Mouse (Mus musculus) embryonic facial prominence, embryonic 10.5 days (tissue): ENCODE results near the gene F830045P16Rik. TPM values are rescaled to one million over a fixed set of nuclear protein-coding genes. Genes with fewer than 3 reads are reported as not detected.

ENCODE experiments used
- DNase-seq: peaks from one replicate; pipeline ENCODE4 v3.0.0-alpha.2; 2017; ENCODE audit warnings: low spot score
- H3K27ac ChIP-seq: fragments of 300-500 bp; sonication (generic); replicated peaks from 2 replicates; pipeline ENCODE4 v1.5.1; 2016; ENCODE audit warnings: mild to moderate bottlenecking
- H3K27me3 ChIP-seq: fragments of 300-500 bp; sonication (generic); replicated peaks from 2 replicates; pipeline ENCODE4 v1.6.1; 2016; ENCODE audit warnings: low read depth, mild to moderate bottlenecking; ENCODE audit not compliant: poor library complexity, severe bottlenecking
- H3K36me3 ChIP-seq: fragments of 300-500 bp; sonication (generic); replicated peaks from 2 replicates; pipeline ENCODE4 v1.6.1; 2016; ENCODE audit warnings: mild to moderate bottlenecking, moderate library complexity
- H3K4me1 ChIP-seq: fragments of 300-500 bp; sonication (generic); 2 replicates; pipeline ENCODE4 v1.6.1; 2016
- H3K4me3 ChIP-seq: fragments of 300-500 bp; sonication (generic); 2 replicates; pipeline ENCODE4 v1.5.1; 2016; ENCODE audit warnings: mild to moderate bottlenecking, moderate library complexity
- H3K9me3 ChIP-seq: fragments of 300-500 bp; sonication (generic); 2 replicates; pipeline ENCODE4 v1.6.1; 2016; ENCODE audit warnings: mild to moderate bottlenecking
- WGBS: fragments of 180-500 bp; shearing (Covaris S2); methylation state at CpG from one replicate; pipeline ENCODE4 v1.1.7; 2016; 5-methylcytosine and 5-hydroxymethylcytosine counted together
- polyA plus RNA-seq: library from polyadenylated mRNA; unstranded; fragments of >200 nt; fragmentation: Nextera tagmentation; extraction: Ambion mirVana; gene quantifications from 2 replicates; pipeline ENCODE4 v1.2.1, GENCODE M21; 2016

Gene F830045P16Rik
- polyA plus RNA-seq, result not detected in 2 replicates

DNA sequence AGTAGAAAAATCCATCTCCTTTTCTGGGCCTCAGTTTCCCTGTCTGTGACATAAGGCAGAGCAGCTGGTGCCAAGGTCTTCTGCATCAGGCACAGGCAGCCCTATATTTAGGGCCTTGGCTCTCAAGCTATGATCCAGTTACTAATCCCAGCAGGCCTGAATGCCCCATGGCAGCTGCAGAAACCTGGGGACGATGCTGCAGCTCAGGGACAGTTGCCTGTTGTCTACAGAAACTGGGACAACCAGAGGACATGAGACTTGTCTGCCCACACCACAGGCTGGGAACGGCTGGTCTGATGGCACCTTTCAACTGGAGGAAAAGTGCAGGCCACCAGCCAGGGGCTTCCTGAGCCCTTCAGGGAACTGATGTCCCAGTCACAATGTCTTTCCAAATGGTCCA is at the start of gene F830045P16Rik:
F830045P16Rik (minus strand) TSS at position 226 of the 400 bp plus-strand sequence.
- Histone ChIP-seq H3K36me3 (no peaks in the 10 kb centered on the region), H3K27me3 (no peaks in the 10 kb centered on the region), H3K27ac (peak within 1 kb of the TSS; percentile 59; the same call in 1 of the 2 replicates), H3K4me3 (no peak within 1 kb of the TSS), H3K9me3 (no peaks in the 10 kb centered on the region), H3K4me1 (peaks cover 33% of the 10 kb centered on the region)
- no peak for DNase-seq
- WGBS, result 64% methylated on average over 2 of the region's 2 CpGs

DNA sequence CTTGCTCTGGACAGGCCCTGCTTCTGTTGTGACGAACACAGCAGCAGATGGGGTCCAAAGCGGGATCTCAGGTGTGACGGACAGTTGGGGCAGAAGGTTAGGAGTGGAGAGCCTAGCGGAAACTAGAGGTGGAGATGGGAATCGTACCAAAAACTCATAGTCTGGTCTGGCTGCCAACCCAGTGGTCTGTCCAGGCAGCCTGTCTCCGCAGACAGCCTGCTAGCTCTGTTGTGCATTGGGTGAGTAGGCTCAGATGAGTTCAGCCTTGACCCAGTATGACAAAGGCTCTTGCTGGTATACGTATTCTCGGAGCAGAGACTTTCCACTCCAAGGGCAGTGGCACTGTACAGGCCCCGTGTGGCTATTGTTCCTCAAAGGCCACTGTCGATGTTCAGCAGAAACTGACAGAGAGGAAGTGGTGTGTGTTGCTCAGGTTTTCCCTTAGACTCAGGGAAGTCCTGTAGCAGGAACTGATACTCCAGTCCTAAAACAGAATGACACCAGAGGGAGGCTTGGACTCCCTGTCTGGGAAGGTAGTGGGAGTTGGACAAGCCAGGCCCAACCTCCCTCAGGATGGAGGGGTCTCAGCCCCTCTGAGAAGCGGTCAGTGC is 49.6 kb upstream of the F830045P16Rik start:
- DNase-seq, result no peak
- Histone ChIP-seq H3K4me1 (peaks cover 27% of the 10 kb centered on the region), H3K4me3 (no peak overlapping the region), H3K36me3 (no peaks in the 10 kb centered on the region), H3K27me3 (peaks cover 6% of the 10 kb centered on the region), H3K9me3 (no peaks in the 10 kb centered on the region), H3K27ac (no peak overlapping the region)
- WGBS, result 80% methylated on average over 11 of the region's 11 CpGs

GRCm38 (mm10) chr2:129584905-129585304 is 48.5 kb upstream of the F830045P16Rik start:
- Histone ChIP-seq H3K9me3 (no peaks in the 10 kb centered on the region), H3K4me3 (no peak overlapping the region), H3K36me3 (no peaks in the 10 kb centered on the region), H3K4me1 (peaks cover 27% of the 10 kb centered on the region), H3K27ac (no peak overlapping the region), H3K27me3 (peaks cover 5% of the 10 kb centered on the region)
- 8% methylated on average over 1 of the region's 1 CpGs for WGBS
- no peak for DNase-seq

- H3K4me1 ChIP-seq, result peaks cover 11% of the 10 kb centered on the region
- WGBS, result 87% methylated on average over 4 of the region's 4 CpGs
- H3K9me3 ChIP-seq, result no peaks in the 10 kb centered on the region
- H3K36me3 ChIP-seq, result no peaks in the 10 kb centered on the region
- no peak for DNase-seq
- no peak overlapping the region for H3K4me3 ChIP-seq
- no peak overlapping the region for H3K27ac ChIP-seq
- peaks cover 4% of the 10 kb centered on the region; the same call in 1 of the 2 replicates for H3K27me3 ChIP-seq
These were observed 45.9 kb upstream of the F830045P16Rik start for GRCm38 (mm10) chr2:129582261-129582660.

DNA sequence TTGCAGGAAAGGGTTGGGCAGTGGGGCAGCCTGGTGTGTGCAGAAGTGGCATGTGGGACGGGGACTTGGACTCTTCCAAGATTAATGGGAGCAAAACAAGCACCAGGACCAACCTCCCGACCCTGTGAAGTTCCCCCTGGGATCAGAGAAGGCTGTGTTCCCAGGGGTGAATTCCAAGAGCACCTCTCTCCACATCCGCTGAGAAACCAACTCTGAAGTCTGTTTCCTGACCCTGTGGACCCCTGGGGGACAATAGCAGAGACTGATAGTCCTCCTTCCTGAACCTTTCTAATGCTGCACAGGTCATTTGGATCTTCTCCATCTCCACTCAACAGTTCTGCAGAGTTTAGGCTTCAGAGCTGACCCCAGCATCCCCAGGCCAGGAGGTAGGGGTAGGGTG is 45.4 kb upstream of the F830045P16Rik start:
- Histone ChIP-seq H3K4me1 (peaks cover 9% of the 10 kb centered on the region), H3K36me3 (no peaks in the 10 kb centered on the region), H3K27ac (no peak overlapping the region), H3K9me3 (no peaks in the 10 kb centered on the region), H3K27me3 (peaks cover 8% of the 10 kb centered on the region; the same call in 1 of the 2 replicates), H3K4me3 (no peak overlapping the region)
- WGBS, result 56% methylated on average over 3 of the region's 3 CpGs
- no peak for DNase-seq

DNA sequence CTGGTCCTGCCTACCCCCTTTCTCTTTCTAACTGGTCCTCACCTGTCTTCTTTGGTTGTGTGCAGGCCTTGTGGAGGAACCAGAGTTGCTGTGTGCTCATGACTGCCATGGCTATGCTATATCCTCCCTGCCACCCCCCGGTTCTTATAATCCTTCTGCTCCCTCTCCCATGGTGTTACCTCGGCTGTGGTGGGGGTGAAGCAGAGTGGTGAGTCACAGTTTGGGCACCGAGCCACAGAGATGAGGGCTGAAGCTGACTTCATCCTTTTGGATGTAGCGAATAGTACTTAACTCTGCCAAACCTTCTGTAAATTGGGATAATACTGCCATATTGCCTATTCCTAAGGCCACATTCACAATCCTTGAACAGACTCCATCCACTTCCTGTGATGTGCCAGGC is 44.3 kb upstream of the F830045P16Rik start:
- Histone ChIP-seq H3K27ac (no peak overlapping the region), H3K27me3 (peaks cover 19% of the 10 kb centered on the region), H3K36me3 (no peaks in the 10 kb centered on the region), H3K4me1 (peaks cover 9% of the 10 kb centered on the region), H3K9me3 (no peaks in the 10 kb centered on the region), H3K4me3 (no peak overlapping the region)
- DNase-seq, result no peak
- WGBS, result 85% methylated on average over 4 of the region's 4 CpGs

- H3K27ac ChIP-seq, result no peak overlapping the region
- WGBS, result 87% methylated on average over 8 of the region's 8 CpGs
These were observed 40.4 kb upstream of the F830045P16Rik start for GRCm38 (mm10) chr2:129576611-129577447.

GRCm38 (mm10) chr2:129575113-129575512 is 38.7 kb upstream of the F830045P16Rik start:
- WGBS, result 91% methylated on average over 4 of the region's 4 CpGs
- H3K4me3 ChIP-seq, result no peak overlapping the region
- no peak overlapping the region for H3K27ac ChIP-seq
- no peaks in the 10 kb centered on the region for H3K36me3 ChIP-seq
- H3K4me1 ChIP-seq, result peaks cover 19% of the 10 kb centered on the region
- peaks cover 52% of the 10 kb centered on the region for H3K27me3 ChIP-seq
- DNase-seq, result no peak
- no peaks in the 10 kb centered on the region for H3K9me3 ChIP-seq

More at GRCm38 (mm10) chr2:129576611-129577447, 40.4 kb upstream of the F830045P16Rik start:
- peaks cover 19% of the 10 kb centered on the region for H3K4me1 ChIP-seq
- H3K4me3 ChIP-seq, result no peak overlapping the region
- no peak for DNase-seq
- H3K9me3 ChIP-seq, result no peaks in the 10 kb centered on the region
- H3K27me3 ChIP-seq, result peaks cover 51% of the 10 kb centered on the region
- H3K36me3 ChIP-seq, result no peaks in the 10 kb centered on the region

DNA sequence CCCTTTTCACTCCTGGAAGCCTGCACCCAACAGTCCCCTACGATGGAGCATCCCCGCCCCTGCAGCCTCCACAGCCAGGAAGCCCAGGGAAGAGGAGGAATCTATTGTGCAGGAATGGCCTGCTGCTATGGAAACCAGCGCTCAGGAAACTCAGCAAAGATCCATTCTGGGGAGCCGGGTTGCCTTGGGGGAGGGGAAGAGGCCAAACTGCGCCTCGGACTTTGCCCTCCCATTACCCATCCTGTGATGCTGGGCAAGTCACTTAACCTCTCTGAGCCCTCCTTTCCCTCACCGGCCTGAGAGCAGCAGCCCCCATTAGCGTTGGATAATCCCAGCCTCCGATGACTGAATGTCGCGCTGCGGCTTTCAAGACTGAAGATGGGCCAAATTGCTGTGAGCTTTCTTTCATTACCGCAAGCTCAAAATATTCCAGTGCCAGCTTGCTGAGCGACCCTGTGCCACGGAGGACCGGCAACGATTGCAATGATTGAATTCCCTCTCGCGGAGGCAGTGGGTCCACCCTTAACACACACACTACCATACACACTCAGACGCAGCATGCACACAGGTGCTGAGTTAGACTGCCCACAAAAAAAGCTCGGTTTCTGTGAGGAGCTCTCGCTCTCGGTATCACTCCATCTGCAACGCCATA is 38.1 kb upstream of the F830045P16Rik start:
- H3K36me3 ChIP-seq, result no peaks in the 10 kb centered on the region
- H3K27me3 ChIP-seq, result peaks cover 52% of the 10 kb centered on the region
- peak overlapping the region; percentile 52 for H3K4me3 ChIP-seq
- H3K9me3 ChIP-seq, result no peaks in the 10 kb centered on the region
- H3K27ac ChIP-seq, result peak overlapping the region; percentile 68
- peak; percentile 74 for DNase-seq
- WGBS, result 10% methylated on average over 24 of the region's 24 CpGs
- H3K4me1 ChIP-seq, result peaks cover 19% of the 10 kb centered on the region

GRCm38 (mm10) chr2:129573701-129574273 is 37.4 kb upstream of the F830045P16Rik start:
- Histone ChIP-seq H3K27me3 (peaks cover 52% of the 10 kb centered on the region), H3K9me3 (no peaks in the 10 kb centered on the region), H3K4me3 (peak overlapping the region; percentile 52), H3K4me1 (peaks cover 19% of the 10 kb centered on the region), H3K36me3 (no peaks in the 10 kb centered on the region), H3K27ac (no peak overlapping the region; the same call in 1 of the 2 replicates)
- WGBS, result 19% methylated on average over 4 of the region's 4 CpGs
- no peak for DNase-seq

DNA sequence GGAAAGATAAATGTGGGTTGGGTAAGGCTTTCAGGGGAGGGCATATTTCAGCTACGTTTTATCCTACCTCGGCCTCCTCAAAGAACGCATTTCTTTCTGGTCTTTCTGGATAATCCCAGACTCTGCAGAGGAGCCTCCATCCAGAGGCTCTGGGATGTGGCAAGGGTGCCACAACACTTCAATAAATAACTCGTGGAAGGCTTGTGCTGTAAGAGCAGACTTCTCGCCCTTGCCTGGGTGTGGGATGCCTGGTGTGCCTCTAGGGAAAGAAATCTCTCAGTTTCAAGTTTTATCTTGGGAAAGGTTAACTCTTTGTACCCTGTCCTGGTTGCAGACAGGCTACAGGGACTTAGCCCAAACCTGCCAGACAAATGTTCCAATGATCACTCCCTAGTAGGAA is 33.2 kb upstream of the F830045P16Rik start:
- Histone ChIP-seq H3K27me3 (peaks cover 22% of the 10 kb centered on the region), H3K4me3 (no peak overlapping the region), H3K36me3 (no peaks in the 10 kb centered on the region), H3K9me3 (no peaks in the 10 kb centered on the region), H3K27ac (no peak overlapping the region), H3K4me1 (peaks cover 15% of the 10 kb centered on the region)
- 81% methylated on average over 5 of the region's 5 CpGs for WGBS
- DNase-seq, result no peak

DNA sequence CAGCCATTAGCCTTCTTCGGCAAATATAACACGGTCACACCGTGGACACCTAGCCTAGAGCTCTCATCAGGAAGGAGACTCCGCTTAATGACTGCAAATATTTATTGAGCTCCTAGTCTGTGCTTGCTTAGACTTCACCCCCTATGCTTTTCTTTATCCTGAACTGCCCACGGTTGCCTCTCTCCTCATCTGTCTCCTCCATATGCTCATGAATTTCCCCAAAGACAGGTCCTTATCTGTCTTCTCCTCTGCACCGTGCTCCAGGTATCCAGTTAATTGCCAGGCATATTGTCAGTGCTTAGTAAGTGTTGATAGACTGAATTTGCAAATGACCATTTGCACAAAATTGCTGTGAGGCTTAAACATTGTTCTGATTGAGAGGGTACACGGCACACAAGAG is 32.7 kb upstream of the F830045P16Rik start:
- H3K27ac ChIP-seq, result no peak overlapping the region
- no peaks in the 10 kb centered on the region for H3K36me3 ChIP-seq
- H3K4me3 ChIP-seq, result no peak overlapping the region
- no peak for DNase-seq
- H3K27me3 ChIP-seq, result peaks cover 18% of the 10 kb centered on the region
- 92% methylated on average over 7 of the region's 7 CpGs for WGBS
- H3K4me1 ChIP-seq, result peaks cover 11% of the 10 kb centered on the region
- H3K9me3 ChIP-seq, result no peaks in the 10 kb centered on the region
